Mouse (Mus musculus) kidney, embryonic 16.5 days (tissue): ENCODE data around the gene Llph. TPM values are rescaled to one million over a fixed set of nuclear protein-coding genes. Genes with fewer than 3 reads are reported as not detected.

ENCODE experiments used
- ATAC-seq: fragments of 200-750 bp; cut with Nextera tagmentation; 2 replicates; pipeline ENCODE4 v1.8.0; 2017; ENCODE audit warnings: moderate TSS enrichment; ENCODE audit not compliant: low FRiP score, low TSS enrichment
- H3K27ac ChIP-seq: fragments of 300-500 bp; sonication (generic); 2 replicates; pipeline ENCODE4 v1.5.1; 2014; ENCODE audit warnings: low read length
- H3K27me3 ChIP-seq: fragments of 300-500 bp; sonication (generic); 2 replicates; pipeline ENCODE4 v1.6.1; 2014; ENCODE audit warnings: low read length, control low read depth, mixed read lengths; ENCODE audit not compliant: insufficient read depth
- H3K36me3 ChIP-seq: fragments of 300-500 bp; sonication (generic); 2 replicates; pipeline ENCODE4 v1.6.1; 2014; ENCODE audit warnings: low read length, control low read depth, mixed read lengths; ENCODE audit not compliant: insufficient read depth
- H3K4me1 ChIP-seq: fragments of 300-500 bp; sonication (generic); 2 replicates; pipeline ENCODE4 v1.6.1; 2014; ENCODE audit warnings: low read length, control low read depth, mixed read lengths; ENCODE audit not compliant: insufficient read depth
- H3K4me2 ChIP-seq: fragments of 300-500 bp; sonication (generic); replicated peaks from 2 replicates; pipeline ENCODE4 v1.6.1; 2014; ENCODE audit warnings: low read depth, low read length
- H3K4me3 ChIP-seq: fragments of 300-500 bp; sonication (generic); 2 replicates; pipeline ENCODE4 v1.5.1; 2014; ENCODE audit warnings: mild to moderate bottlenecking, low read length
- H3K9ac ChIP-seq: fragments of 300-500 bp; sonication (generic); replicated peaks from 2 replicates; pipeline ENCODE4 v1.6.1; 2014; ENCODE audit warnings: low read length
- H3K9me3 ChIP-seq: fragments of 300-500 bp; sonication (generic); 2 replicates; pipeline ENCODE4 v1.6.1; 2016; ENCODE audit warnings: low read length, control low read depth
- WGBS: fragments of 180-500 bp; shearing (Covaris S2); extraction: QIAGEN DNeasy Blood & Tissue Kit; methylation state at CpG from one replicate; pipeline ENCODE4 v1.1.7; 2014; 5-methylcytosine and 5-hydroxymethylcytosine counted together
- polyA plus RNA-seq: library from polyadenylated mRNA; unstranded; fragments of >200 nt; fragmentation: Nextera tagmentation; extraction: Ambion mirVana; gene quantifications from 2 replicates; pipeline ENCODE4 v1.2.1, GENCODE M21; 2015

Gene Llph
- polyA plus RNA-seq, 1 experiment from 2014 or later = 45.1 TPM

GRCm38 (mm10) chr10:120197061-120197835 lies 29.6 kb upstream of the Llph start:
- Histone ChIP-seq H3K27me3 (peaks cover 9% of the 10 kb centered on the region; the same call in 1 of the 2 replicates), H3K4me1 (peaks cover 9% of the 10 kb centered on the region; the same call in 1 of the 2 replicates), H3K4me3 (no peak overlapping the region), H3K9ac (no peak overlapping the region), H3K27ac (no peak overlapping the region), H3K4me2 (no peak overlapping the region), H3K36me3 (no peaks in the 10 kb centered on the region), H3K9me3 (no peaks in the 10 kb centered on the region)
- ATAC-seq = no peak
- WGBS = 78% methylated on average over 14 of the region's 14 CpGs

DNA sequence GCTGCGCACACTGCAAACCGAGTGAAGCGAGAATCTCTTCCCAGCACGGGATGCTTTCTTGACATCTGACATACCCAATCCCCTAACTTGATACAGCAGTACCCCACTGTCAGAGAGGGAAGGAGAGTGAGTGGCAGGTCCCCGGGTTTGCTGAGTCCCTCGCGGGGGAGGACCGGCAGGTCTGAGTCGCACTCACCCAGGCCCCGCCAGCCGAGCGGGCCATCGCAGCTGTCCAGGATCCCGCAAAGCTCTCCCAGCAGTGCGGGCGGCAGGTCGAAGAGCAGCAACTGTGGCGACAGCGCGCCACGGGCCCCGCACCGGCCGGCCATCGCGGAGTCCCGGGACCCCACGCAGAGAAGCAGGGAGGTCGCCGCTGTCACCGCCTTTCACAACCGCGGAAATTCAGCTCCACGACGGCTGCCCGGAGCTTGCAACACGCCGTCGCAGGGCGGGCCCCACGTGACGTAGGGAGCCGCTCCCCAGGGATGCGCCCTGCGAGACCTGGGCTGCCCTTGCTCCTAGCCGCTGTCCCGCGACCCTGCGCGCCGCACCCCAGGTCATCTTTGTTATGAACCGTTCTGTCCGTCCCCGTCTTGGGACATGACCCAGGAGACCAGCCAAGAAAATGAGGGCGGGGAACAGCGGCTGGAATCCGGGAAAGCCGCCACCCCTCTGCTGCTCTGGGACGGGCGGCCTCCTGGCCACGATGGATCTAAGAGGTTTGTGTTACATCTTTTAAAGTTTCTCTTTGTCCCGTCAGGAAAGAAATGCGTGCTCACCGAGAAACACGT lies 25.5 kb upstream of the Llph start, which contains the start of gene Tmbim4:
Gene Tmbim4, plus strand, starts transcription at position 460 of the 791 bp plus-strand sequence.
- no peaks in the 10 kb centered on the region for H3K36me3 ChIP-seq
- no peak within 1 kb of the TSS for H3K27ac ChIP-seq
- no peaks in the 10 kb centered on the region for H3K9me3 ChIP-seq
- peak within 1 kb of the TSS; percentile 64 for H3K4me3 ChIP-seq
- peaks cover 9% of the 10 kb centered on the region; the same call in 1 of the 2 replicates for H3K4me1 ChIP-seq
- 1% methylated on average over 64 of the region's 65 CpGs for WGBS
- H3K27me3 ChIP-seq = peaks cover 9% of the 10 kb centered on the region; the same call in 1 of the 2 replicates
- ATAC-seq = peak; percentile 84
- peak within 1 kb of the TSS; percentile 70 for H3K9ac ChIP-seq
- H3K4me2 ChIP-seq = peak within 1 kb of the TSS; percentile 91

GRCm38 (mm10) chr10:120201961-120202402 lies 24.9 kb upstream of the Llph start, which contains the start of gene Irak3:
Gene Irak3 (minus strand): TSS chr10:120202130.
- H3K4me3 ChIP-seq = peak within 1 kb of the TSS; percentile 64
- peaks cover 9% of the 10 kb centered on the region; the same call in 1 of the 2 replicates for H3K4me1 ChIP-seq
- WGBS = 2% methylated on average over 13 of the region's 13 CpGs
- ATAC-seq = peak; percentile 72; the same call in 1 of the 2 replicates
- no peak within 1 kb of the TSS for H3K27ac ChIP-seq
- H3K9ac ChIP-seq = peak within 1 kb of the TSS; percentile 70
- no peaks in the 10 kb centered on the region for H3K9me3 ChIP-seq
- H3K27me3 ChIP-seq = peaks cover 9% of the 10 kb centered on the region; the same call in 1 of the 2 replicates
- H3K4me2 ChIP-seq = peak within 1 kb of the TSS; percentile 91
- no peaks in the 10 kb centered on the region for H3K36me3 ChIP-seq

DNA sequence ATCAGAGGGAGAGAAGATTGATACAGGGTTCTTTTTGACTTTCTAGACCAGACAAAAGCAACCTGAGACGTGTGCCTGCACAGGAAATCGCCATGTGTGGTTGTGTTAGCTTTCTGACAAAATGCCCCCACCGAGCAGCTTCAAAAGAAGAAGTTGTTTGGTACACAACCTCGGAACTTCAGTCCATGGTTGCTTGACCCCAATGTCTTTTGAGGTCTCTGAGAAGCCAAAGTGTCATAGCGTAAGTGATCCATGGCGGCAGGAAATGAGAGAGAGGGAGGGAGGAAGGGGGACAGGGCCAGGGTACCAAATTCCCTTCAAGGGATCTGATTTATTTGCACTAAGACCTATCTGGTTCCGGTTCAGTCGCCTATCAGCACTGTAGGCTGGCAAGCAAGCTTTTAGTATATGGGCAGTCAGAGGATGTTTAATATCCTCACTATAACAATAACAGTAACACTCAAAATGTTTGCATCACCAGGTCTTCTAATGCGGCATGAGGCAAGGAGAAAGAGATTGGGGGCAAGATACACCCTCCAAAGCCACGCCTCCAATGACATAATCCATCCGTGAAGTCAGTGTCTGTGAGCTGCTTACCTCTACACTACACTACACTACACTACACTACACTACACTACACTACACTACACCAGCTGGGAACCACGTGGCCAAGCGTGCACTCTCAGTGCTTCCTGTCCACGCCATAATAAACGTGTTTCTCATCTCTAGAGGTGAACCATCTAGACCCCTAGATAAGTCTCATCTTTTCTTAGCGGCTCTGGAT lies 24.2 kb upstream of the Llph start:
- no peaks in the 10 kb centered on the region for H3K9me3 ChIP-seq
- no peak overlapping the region for H3K27ac ChIP-seq
- H3K4me2 ChIP-seq = 0 out of 2 replicates have a peak overlapping the region, but pooled peaks have one; percentile 91
- H3K4me3 ChIP-seq = no peak overlapping the region
- peaks cover 9% of the 10 kb centered on the region; the same call in 1 of the 2 replicates for H3K4me1 ChIP-seq
- WGBS = 60% methylated on average over 16 of the region's 16 CpGs
- peaks cover 9% of the 10 kb centered on the region; the same call in 1 of the 2 replicates for H3K27me3 ChIP-seq
- no peak for ATAC-seq
- no peak overlapping the region for H3K9ac ChIP-seq
- no peaks in the 10 kb centered on the region for H3K36me3 ChIP-seq

DNA sequence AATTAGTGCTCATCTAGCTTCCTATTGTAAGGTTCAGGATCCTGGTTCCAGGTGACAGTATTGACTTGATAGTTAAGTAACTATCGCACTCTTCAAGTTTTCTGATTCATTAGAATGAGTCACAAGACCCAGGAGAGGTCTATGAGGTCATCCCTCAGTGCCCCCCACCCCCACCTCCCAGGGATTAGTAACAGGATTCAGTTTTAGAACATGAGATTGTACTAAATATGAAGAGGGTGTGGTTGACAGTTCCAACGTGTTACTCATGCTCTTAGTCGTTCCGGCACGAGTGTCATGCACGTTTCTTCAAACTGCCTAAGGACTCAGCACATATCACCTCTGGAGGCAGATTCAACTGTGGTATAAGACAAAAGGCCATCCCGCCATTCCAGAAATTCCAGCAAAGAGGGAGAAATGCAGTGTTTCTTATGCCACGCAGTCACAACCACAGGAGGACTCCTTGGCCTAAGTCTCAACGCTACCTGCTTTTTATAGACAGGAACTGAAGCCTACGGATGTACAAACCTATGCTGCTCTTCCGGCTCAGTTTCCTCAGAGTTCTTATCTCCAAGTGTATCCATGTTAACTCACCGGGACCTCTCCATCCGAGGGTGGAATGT lies 22.2 kb upstream of the Llph start:
- no peak overlapping the region for H3K4me3 ChIP-seq
- H3K9ac ChIP-seq = no peak overlapping the region
- no peaks in the 10 kb centered on the region for H3K9me3 ChIP-seq
- no peaks in the 10 kb centered on the region for H3K36me3 ChIP-seq
- H3K4me1 ChIP-seq = peaks cover 15% of the 10 kb centered on the region
- WGBS = 83% methylated on average over 13 of the region's 13 CpGs
- ATAC-seq = no peak
- H3K27me3 ChIP-seq = peaks cover 9% of the 10 kb centered on the region; the same call in 1 of the 2 replicates
- H3K4me2 ChIP-seq = no peak overlapping the region
- no peak overlapping the region for H3K27ac ChIP-seq

DNA sequence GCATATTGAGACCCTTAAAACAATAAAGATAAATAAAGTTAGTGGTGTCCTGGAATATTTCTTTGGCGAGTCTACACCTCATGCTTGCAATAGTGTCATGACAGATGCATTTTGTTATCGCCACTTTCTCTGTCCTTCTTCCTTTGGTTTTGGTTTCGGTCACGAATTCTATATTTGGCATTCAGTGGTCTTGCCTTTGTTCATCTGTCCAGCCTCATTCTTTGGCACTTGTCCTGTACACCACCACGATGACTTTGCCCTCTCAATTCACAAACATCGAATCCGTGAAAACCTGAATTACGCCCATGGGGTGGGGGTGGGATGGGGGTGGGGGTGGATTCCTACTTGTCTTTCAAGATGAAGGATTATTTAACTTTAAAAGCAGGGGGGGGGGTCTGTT lies 18.9 kb upstream of the Llph start:
- Histone ChIP-seq H3K4me3 (no peak overlapping the region), H3K27me3 (no peaks in the 10 kb centered on the region), H3K9ac (no peak overlapping the region), H3K4me1 (peaks cover 10% of the 10 kb centered on the region), H3K9me3 (peaks cover 6% of the 10 kb centered on the region; the same call in 1 of the 2 replicates), H3K36me3 (peaks cover 12% of the 10 kb centered on the region; the same call in 1 of the 2 replicates), H3K4me2 (no peak overlapping the region), H3K27ac (no peak overlapping the region)
- no peak for ATAC-seq
- 87% methylated on average over 8 of the region's 8 CpGs for WGBS

GRCm38 (mm10) chr10:120208575-120209538 lies 18.0 kb upstream of the Llph start:
- Histone ChIP-seq H3K36me3 (peaks cover 12% of the 10 kb centered on the region; the same call in 1 of the 2 replicates), H3K4me1 (peaks cover 10% of the 10 kb centered on the region), H3K27ac (peak overlapping the region; percentile 41), H3K27me3 (no peaks in the 10 kb centered on the region), H3K4me2 (peak overlapping the region; percentile 69), H3K9ac (peak overlapping the region; percentile 83), H3K9me3 (peaks cover 6% of the 10 kb centered on the region; the same call in 1 of the 2 replicates), H3K4me3 (peak overlapping the region; percentile 91)
- ATAC-seq = peak; percentile 96
- WGBS = 2% methylated on average over 53 of the region's 53 CpGs

DNA sequence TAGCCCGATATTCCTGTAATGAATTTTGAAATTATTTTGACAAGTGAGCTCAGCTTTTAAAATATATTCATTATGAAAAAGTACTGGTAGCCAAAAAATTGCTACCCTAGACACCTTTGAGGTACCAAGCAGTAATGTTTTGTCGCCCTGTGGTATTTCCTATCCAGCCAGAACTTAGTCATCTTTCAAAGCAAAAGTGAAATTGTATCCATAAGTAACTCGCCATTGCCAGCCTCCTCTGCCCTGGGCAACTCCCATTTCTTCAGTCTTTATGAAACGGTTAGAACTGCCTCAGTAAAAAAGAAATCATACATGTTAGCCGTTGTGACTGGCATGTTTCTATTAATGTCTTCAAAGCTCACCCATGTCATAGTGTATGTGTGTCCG lies 17.3 kb upstream of the Llph start:
- ATAC-seq = no peak
- peak overlapping the region; percentile 83 for H3K9ac ChIP-seq
- peaks cover 10% of the 10 kb centered on the region for H3K4me1 ChIP-seq
- peak overlapping the region; percentile 91 for H3K4me3 ChIP-seq
- H3K4me2 ChIP-seq = peak overlapping the region; percentile 69
- no peaks in the 10 kb centered on the region for H3K27me3 ChIP-seq
- peaks cover 6% of the 10 kb centered on the region; the same call in 1 of the 2 replicates for H3K9me3 ChIP-seq
- WGBS = 57% methylated on average over 6 of the region's 6 CpGs
- H3K36me3 ChIP-seq = peaks cover 12% of the 10 kb centered on the region; the same call in 1 of the 2 replicates
- peak overlapping the region; percentile 28; the same call in 1 of the 2 replicates for H3K27ac ChIP-seq
